Mouse (Mus musculus): ENCODE measurements around the gene Cdh23.

Cdh23 gene

DNA sequence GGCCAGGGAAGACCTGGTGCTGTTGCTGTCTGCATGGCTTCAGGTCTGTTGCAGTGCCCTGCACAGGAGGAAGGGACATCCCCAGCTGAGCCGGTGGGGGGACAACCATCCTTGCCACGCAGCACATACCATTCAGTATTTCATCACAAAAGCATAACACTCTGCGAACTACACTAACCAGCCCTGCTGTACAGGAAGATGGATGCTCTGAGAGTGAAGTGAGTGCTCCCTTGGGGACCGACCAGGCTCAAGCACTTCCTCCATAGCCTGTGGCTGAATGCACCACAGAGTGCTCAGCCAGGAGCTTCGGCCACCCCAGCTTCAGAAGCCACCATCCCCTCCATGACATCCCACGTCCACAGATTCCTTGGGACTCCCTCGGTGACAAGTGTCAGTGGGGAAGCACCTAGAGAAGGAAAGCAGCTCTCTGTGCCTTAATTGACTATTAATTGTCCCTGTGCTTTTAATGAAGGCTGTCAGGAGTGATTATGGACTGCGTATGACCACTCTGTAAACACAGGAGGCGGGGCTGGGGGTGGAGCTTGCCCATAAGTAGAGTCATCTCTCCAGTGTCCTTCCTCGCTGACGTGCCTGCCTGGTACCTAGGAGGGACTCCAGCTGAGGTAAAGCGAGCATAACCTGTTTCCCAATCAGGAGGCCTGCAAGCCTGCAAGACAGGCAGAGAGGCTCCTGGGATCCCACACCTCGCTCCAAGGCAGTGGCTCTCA lies 60.6 kb downstream of the Cdh23 start:
- DNase-seq (ENCODE audit: low spot score) = no peak

DNA sequence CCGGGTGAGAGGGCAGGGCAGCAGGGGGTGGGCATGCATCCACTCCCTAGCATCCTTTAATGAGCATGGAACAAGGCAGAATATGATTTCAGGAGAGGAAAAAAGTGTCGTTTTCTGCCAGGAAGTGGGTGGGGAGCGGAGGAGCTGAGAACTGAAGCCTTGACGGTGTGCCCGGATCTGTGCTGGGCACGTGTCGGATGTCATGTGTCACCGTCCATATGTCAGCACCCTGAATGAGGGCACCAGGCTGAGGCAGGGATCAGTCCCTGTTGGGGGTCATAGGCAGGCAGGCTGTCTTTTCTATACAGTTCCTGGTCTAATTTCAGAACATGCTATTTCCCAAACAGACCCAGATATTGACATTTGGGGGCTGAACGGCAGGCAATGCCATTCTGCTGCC lies 61.9 kb downstream of the Cdh23 start:
- DNase-seq (ENCODE audit: low spot score) = no peak

DNA sequence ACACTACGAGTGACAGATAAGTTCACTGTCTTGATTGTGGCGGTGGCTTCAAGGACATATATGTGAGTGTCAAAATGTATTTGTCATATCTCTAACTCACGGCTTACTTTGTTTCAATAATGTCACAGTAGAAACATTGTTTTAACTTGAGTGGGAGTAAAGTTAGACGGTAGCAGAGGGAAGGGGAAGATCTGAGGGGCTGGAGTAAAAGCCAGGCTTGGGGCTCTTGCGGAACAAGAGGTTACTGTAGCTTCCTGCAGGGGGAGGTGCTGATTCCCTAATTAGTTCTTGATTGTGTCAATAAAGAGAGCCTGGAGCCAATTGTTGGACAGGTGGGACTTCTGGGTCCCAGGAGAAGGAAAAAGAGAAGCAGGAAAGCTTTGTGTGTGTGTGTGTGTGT lies 70.2 kb downstream of the Cdh23 start:
- DNase-seq (ENCODE audit: low spot score) = no peak

DNA sequence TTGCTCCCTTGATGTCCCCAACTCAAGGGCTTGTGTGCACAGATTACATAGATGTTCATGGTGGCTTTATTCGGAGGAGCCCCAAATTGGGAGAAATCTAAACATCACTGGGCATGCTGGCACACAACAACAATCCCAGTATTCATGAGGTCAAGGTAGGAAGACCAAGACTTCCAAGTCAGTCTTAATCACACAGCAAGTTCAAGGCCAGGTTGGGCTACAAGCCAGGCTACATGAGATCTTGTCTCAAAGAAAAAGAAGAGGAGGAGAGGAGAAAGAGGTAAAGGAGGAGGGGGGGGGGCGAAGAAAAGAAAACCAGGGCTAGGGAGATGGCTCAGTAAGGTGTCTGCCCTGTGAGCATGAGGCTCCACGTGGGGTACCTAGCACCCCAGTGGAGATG lies 70.8 kb downstream of the Cdh23 start:
- DNase-seq (ENCODE audit: low spot score) = no peak

DNA sequence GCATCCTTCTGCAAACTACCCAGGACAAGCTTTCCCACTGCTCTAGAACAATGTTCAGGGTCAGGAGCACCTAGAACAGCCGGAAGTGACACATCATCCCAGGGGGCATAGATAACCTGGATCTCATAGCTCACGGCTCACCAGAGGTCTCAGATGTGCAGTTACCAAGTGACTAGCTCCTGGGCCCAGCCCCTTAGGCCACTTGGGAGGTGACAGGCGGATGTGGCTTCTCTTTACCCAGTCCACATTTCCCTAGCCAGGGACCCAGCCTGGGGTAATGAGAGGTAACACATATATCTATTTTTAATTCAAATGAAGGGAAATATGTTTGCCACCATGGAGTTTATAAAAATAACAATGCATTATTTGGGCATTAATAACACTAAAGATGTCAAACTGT lies 71.3 kb downstream of the Cdh23 start:
- DNase-seq (ENCODE audit: low spot score) = no peak

DNA sequence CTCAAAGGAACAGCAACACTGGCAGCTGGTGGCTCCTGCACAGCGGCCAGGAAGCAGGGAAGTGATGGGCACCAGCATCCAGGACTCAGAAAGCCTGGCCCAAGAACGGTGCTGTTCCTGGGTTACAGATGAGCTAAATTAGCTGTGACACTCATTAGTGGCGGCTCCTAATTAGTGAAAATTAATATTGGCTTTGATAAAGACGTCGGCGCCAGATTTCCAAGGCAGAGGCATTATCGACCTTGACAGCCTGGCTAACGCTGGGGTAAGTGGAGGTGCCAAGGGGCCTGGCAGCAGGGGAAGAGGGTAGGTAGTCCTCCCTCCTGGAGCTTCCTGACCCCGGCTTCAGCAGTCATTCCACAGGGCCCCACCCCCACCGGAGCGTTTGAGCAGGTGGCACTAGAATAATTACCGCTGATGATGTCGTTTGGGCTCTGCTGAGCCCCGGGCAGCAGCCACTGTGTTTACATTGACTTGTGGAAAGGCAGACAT lies 72.0 kb downstream of the Cdh23 start:
- DNase-seq (ENCODE audit: low spot score) = no peak

DNA sequence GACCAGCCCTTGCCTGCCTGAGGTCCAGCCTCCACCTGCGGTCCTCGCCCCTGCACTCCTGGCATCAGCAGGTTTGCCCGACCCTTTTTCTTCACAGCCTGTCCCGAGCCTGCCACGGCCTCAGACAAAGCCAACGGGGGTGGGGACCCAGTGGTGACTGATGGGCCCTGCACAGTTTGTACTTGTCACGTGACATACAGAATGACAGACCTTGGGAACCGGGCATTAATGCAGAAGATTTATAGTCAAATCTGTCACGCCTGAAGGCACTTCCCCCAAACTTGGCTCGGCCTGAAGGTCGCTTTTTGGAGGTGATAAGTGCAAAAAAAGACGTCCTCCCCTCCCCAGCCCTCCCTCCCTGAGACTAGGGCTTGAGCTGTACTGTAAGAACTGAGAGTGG lies 73.5 kb downstream of the Cdh23 start:
- no peak for DNase-seq (ENCODE audit: low spot score)

DNA sequence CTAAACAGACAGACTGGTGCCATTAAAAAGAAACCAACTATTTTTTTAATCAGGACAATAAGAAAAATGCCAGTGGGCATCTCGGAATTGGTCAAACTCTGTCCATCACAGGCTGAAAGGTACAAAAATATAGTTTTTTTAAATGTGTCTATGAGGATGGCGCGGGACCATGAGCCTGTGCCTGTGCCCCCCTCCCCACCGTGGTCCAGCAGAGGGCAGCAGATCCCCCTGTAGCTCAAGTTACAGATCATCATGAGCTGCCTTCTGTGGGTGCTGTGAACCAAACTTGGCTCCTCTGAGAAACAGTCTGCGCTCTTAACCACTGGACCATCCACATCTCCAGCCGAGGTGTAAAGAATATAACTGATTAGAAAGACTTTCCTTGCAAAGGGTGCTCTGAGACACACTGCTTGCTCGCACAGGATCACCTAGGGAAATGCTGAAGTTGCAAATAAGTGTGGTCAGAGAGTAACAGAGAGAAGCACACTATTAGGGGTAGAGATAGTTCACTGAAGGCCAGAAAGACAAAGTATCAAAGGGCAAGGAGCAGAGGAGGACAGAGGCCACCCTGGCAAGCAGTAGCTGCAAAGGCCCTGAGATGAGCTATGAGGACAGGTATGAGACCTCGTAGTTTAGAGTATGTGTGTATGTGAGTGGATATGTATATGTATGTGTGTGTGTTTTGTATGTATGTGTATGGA lies 74.7 kb downstream of the Cdh23 start:
- DNase-seq (ENCODE audit: low spot score) = no peak

DNA sequence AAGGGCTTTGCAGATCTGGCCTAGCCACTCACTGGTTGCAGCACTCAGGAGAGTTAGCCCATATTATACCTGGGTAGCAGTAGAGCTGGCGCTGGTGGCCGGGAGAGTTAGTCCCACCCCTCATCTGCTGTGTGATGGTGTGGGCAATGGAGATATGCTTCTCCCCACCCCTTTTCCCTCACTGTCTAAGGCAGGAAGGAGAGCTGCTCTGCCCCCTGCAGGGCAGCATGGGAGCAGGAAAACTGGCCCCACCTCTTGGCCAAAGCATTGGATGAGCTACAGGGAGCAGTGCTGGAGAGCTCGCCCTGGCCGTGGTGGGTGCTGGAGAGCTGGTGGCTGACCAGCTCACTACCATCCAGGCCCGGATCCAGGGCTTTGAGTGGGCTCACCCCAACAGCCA lies 80.4 kb downstream of the Cdh23 start:
- DNase-seq (ENCODE audit: low spot score) = no peak

DNA sequence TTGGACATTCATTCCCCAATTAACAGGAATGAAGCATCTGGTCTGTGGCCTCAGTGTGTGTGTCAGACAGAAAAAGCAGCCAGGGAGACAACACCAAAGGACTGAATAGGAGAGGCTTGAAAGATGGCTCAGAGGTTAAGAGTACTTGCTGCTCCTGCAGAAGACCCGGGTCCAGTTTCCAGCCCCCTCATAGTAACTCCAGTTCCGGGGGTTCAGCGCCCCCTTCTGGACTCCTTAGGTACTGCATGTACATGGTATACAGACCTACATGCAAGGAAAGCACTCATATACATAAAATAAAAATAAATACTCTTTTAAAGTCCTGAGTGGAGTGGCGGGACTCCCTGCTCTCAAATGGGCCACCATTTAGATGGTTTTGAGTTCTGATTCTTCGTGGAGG lies 83.4 kb downstream of the Cdh23 start:
- no peak for DNase-seq (ENCODE audit: low spot score)

DNA sequence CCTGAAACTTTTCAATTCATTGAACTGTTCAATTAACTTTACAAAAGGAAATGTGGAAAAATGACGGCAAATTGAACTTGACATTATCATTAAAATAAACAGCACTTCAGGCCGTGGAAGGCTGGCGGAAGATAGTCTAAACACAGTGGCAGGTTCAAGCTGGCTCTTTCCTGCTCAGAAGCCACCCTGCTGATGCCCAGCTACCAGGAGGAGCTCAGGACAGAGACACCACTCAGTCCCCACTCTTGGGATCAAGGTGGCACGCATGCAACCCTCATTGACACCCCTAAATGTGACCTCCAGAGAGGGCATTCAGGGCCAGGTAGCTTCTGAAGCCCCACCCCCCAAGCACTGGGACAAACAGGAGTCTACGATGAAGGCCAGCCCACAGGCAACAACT lies 89.1 kb downstream of the Cdh23 start:
- DNase-seq (ENCODE audit: low spot score) = no peak

DNA sequence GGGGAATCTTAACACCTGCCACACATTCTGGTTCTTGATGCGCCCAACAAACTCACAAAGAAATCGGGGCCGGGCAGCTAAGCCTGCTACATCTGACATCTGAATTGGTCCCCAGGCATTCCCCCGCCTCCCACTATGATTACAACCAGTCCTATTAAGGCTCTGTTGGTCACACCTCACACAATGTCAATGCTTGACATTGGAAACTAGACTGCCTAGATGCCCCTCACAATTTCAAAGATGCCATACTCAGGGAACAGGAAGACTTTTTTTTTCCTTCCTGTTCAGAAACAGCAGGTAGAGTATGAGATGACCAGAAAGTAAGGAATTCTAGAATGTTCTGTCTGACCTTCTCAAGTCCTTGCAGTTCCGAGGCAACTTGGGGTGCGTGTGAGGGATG lies 89.6 kb downstream of the Cdh23 start:
- DNase-seq (ENCODE audit: low spot score) = no peak

DNA sequence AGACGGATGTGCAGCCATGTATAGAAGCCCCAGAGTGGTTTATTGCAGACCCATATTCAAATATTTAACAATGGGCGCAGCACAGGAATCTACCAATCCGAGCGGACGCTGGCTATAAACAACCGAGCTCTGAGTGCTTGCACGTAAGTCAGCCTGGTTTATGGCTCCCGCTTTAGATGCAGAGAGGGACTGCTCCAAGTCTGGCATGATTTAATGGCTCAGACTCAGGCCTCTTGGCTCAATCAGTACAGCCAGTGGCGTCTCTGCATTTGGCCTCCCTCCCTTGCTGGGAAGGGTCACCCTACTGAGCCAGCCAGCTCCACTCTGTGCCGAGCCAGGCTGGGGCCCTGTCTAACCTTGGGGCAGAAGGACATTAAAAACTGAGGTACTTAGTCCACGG lies 94.1 kb downstream of the Cdh23 start:
- no peak for DNase-seq (ENCODE audit: low spot score)

DNA sequence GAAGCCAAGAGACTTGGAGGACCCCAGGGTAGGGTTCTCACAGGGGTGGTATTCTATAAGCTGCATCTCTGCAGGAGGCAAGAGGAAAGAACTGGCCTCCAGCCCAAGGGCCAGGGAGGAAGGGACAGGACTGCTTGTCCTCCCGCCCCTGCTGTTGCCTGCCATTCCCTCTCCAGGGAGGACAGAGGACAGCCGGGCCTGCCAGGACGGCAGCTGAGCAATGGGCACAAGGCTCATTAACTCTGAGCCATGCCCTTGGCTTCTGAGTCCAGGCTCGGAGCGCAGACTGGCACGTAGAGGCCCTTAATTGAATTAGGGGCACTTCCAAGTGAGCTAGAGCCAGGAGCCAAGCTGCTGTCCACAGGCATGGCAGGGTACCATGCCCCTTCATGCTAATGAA lies 101.1 kb downstream of the Cdh23 start:
- DNase-seq (ENCODE audit: low spot score) = no peak

DNA sequence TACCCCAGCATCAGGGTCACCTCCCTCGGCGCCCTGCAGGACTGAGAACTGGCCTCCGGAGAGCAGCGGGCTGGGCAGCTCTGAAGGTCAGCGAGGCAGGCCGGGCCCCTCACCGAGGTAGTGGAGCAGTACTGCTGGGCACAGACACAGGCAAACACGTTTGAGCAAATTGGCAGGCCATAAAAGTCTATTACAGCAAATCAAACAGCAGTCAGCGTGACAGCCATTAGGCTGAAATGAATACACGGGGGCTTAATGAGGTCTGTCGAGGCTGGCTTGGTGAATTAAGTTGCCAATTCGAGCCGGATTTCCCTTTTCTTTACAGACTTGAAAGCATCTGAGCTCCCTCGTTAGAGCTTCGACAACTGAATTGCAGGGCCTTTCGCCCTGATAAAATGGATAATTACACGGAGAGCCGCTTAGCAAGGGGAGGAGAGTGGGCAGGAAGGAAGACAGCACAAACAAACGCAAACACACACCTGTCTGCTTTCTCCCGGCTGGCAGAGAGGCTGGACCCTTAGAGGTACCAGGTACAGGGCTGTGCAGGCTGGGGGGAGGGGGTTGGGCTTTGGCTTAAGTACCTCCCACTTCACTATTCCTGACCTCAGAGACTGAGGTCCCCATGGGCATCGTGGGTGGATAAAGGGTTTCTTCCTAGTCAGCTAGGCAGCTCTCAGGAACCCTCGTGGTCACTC lies 103.3 kb downstream of the Cdh23 start:
- no peak for DNase-seq (ENCODE audit: low spot score)

DNA sequence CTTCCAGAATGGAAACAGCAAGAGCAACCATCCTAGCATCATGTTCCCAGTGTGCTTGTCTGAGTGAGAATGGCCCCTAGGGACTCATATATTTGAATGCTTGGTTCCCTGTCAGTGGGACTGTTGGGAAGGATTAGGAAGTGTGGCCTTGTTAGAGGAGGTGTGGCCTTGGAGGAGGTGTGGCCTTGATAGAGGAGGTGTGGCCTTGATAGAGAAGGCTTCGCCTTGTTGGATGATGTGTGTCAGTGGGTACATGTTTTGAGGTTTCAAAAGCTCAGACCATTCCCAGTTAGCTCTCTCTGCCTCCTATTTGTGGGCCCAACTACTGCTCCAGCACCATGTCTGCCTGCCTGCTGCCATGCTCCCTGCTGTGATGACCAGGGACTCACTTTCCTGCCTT lies 105.0 kb downstream of the Cdh23 start:
- no peak for DNase-seq (ENCODE audit: low spot score)

DNA sequence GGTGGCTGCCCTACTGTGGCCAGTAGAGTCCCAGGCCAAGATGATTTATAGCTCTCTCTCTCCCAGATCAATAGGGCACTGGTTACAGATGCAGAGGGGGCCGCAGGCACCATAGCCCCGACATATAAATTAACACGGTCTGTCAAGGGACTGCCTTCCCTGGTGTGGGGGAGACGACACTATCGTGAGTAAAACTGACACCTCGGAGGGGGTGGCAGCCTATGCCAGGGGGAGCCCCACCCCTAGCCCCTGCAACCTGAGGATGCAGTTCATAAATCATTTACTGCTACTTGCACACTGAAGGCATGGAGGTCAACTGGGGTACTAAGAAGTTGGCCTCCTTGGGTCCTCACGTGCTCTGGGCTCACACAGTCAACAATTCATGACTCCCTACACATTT lies 106.0 kb downstream of the Cdh23 start:
- no peak for DNase-seq (ENCODE audit: low spot score)

DNA sequence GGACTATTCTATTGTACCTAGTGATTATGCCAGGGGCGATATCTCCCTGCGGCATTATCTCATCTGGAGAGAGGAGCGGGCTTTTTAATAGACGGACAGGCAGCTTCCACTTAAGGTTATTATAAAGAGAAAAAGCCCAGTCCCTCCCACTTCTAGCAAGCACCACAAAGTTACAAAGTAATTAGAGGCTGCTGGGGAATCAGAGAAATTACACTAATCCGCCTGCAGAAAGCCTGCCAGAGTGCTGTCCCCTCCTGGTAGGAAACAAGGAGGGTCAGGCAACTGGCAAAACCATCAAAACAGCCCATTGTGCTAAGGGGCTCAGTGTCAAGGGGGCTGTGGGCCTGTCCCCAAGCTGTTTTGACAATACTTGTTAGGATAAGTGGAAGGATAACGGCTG lies 110.6 kb downstream of the Cdh23 start:
- DNase-seq (ENCODE audit: low spot score) = no peak

DNA sequence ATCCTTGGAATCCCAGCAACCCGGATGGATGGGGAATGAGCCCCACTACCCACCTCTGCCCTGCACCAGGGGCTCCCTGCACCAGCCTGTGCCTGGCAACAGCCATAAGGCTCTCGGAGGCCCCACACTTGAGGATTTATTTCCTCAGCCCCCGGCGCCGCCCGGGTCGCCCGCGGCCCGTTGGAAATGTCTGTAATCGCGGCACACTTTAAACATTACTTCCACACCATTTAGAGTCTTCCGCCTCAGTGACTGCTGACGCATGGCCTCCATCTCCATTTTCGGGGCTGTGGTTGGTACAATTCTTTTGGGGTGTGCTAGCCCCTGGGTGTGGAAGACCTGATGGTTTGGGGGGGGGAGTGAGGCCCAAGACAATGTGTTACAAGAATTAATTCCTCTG lies 113.3 kb downstream of the Cdh23 start:
- DNase-seq (ENCODE audit: low spot score) = no peak

DNA sequence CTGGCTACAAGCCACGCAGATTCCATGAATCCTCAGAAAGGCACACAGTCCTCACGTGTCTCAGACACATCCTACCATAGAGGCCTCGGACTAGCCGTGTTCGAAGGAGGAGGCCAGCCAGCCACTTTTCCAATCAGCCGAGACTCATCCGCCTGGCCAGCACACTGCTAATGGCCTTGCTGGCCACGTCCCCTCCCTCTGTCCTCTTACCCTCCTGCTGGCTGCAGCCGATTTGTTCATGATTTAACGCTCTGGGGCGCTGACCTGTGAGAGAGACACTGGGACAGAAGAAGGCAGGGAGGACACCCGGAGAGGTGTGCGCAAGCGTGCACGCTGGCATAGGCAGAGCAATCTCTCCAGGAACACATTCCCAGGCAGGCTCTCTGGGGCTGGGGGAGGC lies 115.6 kb downstream of the Cdh23 start:
- DNase-seq (ENCODE audit: low spot score) = no peak

DNA sequence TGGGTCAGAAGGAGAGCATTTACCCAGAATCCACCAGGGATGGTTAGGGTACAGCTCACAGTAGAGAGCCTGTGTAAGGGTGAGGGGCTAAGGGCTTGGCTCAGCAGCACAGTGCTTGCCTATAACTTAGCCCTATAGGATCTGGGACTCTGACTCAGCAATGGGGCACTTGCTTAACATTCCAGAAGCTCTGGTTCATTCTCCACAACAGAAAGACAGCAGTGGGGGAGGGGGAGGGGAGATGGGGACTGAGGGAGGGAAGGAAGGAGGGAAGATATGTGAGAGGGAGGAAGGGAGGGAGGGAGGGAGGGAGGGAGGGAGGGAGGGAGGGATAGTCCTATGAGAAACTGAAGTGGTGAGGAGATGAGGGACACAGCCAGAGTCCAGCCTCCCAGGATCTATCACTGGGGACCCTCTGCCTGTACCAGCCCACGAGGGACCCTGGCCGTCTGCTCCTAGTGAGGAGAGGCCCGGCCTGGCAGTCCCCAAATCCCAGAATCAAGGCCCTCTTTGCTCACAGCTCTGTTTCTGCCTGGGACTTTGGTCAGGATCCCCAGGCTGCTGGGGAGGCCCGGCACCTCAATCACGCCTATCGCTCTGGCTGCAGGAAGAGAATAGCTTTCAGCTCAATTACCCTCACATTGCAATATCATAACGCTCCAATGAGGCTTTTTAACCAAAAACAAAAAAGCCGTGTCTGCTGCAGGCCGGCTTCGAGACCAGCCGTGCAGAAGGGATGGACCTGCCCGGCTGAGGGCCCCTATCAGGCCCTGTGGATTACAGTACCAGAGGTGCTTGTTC lies 117.4 kb downstream of the Cdh23 start:
- DNase-seq (ENCODE audit: low spot score) = no peak

DNA sequence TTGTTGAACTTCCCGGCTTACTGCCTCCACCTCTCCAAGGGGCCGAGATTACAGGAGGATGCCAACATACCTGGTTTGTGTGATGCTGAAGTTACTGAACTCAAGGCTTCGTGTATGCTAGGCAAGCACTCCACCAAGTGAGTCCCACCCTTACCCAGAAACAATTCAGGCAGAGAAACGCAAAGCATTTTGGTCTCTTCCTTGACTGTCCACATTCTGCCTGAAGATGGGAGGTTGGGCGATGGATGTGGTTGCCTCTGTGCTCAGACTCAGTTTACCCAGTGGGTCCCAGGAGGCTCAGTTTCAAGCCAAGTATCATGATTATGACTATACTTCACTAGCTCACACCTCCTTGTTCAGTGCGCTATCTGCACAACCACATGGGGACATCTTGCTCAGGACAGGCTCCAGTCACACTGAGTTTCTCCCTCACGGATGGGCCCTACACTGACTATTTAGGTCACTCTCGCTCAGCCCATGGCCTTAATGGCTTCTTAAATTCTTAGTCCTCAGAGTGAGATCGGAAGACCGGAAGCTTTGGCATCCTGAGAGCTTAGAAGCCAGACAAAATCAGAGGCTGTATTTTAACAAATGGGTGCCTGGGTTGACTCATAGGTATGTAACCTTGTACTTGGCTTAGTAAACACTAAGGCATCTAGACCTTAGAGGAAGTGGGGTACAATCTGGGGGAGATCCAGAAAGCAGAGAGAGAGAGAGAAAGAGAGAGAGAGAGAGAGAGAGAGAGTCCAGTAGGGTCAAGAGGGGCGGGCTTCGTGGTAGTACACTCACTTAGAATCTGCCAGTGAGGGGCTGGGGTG lies 118.2 kb downstream of the Cdh23 start:
- DNase-seq (ENCODE audit: low spot score) = no peak
